Mouse (Mus musculus) MN1 (cell line): ENCODE results near the gene Gramd4.

Experiments used
- DNase-seq: peaks from one replicate; pipeline ENCODE4 v3.0.0-alpha.2; 2016; ENCODE audit warnings: low spot score

Gramd4 gene

GRCm38 (mm10) chr15:86057413-86057812, at the start of gene Gramd4:
Gene Gramd4 (plus strand): TSS chr15:86057695.
- peak; percentile 55 for DNase-seq

- DNase-seq = no peak
Measured at GRCm38 (mm10) chr15:86013130-86013529, 44.4 kb upstream of the Gramd4 start.

DNA sequence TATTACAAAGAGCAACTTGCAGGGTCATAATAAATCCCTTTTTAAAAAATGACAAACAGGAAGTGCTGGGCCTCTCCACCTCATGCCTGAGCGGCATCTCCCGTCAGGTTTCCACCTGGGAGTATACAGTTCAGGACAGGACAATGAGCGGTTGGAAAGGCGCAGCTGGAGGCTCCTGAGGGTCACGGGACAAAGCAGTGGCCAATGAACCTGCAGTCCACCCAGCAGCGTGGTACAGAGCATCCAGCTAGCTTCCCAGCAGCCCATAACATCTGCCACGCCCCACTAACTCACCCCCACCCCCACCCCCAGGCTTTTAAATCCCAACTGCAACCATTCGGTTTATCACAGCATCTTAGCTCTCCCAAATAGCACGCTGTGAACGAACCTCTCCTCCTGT, 43.8 kb upstream of the Gramd4 start:
- no peak for DNase-seq

DNA sequence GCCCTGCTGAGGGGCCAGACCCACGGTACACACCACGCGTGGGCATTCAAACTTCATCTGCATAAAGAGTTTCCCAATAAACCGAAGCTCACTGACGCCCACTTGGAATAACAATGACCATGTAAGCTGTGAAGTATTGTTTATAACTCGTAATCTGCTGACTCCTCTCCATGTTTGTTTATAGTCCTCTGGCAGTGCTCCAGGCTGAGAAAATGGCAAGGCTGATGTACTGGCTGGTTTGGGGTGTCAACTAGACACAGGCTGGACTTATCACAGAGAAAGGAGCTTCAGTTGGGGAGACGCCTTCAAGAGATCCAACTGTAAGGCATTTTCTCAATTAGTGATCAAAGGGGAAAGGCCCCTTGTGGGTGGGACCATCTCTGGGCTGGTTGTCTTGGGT, 42.5 kb upstream of the Gramd4 start:
- DNase-seq = no peak

DNA sequence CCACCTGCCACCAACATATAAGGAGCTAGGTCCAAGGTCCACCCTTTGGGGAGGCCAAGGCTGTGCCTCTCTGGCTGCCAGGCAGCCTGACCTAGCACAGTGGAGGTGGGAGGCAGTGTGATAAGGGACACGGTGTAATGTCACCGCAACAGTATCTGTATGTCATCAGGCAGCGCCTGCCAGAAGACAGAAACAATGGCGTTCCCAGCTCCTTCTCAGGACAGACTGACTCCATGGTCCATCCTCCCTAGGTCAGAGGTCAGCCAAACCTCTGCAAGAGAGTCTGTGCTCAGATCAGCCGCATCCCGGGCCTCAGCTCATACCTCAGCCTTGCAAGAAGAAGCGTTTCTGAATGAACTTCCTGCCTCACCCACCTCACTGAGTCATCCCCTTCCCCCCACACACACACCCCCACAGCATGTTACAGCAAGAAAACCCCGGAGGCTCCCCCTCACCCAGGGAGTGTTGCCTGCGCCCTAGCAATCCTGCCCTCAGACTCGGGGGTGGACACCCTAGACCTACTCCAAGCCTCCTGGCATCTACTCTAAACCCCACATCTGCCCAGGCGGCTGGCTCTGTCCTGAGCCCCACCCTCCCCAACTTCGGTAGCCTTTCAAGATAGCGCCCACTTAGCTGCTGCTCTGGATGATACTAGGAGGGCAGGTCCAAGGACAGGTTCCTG, 41.5 kb upstream of the Gramd4 start:
- no peak for DNase-seq

- no peak for DNase-seq
Measured at GRCm38 (mm10) chr15:86017336-86017735, 40.2 kb upstream of the Gramd4 start.

DNA sequence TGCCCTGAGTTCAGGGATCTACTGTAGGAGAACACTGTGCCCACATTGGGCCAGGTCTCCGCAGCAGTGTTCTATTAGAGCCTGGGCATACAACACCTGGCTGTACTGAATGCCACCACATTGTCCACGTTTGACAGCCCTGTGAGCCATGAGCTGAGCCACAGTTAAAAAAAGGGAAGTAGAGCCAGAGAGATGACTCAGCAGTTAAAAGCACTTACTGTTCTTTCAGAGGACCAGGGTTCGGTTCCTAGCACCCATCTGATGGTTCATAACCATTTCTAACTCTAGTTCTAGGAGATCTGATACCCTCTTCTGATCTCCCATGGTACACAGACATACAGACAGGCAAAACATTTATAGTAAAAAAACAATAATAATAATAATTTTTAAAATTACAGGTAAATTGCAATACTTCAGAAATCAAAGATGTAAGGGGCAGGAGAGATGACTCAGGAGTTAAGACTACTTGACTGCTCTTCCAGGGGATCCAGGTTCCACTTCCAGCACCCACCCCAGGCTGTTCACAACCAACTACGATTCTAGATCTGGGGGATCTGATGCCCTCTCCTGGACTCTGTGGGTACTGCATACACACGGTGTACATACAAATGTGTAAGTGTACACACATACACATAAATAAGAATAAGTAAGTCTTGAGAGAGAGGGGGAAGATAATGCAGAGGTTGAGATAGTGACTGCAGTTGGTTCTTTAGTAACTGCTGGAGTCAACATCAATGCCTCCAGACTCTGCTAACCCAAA, 38.6 kb upstream of the Gramd4 start:
- DNase-seq = no peak

GRCm38 (mm10) chr15:86020008-86020407, 37.5 kb upstream of the Gramd4 start:
- no peak for DNase-seq

DNA sequence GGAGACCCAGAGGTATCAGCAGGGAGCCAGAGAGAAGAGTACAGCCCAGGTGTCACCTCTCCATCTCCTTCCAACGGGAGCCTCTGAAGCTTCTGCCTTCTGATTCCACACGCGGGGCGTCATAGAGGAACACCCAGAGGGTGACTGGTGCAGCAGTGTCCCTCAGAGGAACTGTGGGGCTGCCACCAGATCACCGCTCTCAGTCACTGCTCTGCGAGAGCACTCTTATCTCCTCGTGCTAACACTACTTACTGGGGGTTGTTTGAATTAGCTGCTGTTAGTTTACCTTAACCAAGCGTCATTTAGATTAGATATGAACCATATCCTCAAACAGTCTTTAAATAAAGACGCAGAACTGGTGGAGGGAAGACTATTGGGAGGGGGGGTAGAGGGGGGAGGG, 36.2 kb upstream of the Gramd4 start:
- no peak for DNase-seq

DNA sequence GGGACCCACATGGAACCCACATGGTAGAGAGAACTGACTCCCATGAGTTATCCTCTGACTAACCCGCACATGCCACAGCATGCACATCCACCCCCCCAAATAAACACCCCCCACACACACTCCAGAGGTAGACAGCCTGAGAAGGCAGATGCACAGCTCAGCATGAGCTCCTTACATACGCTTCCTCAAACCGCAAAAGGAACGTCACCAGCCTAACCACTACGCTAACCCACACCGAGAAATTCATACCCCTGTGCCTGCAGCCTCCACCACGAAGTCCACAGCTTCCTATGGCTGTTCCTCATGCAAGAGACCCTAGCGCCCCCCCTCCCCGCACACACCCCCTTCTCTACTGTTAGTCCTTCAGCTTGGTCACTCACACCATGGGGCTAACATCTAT, 35.5 kb upstream of the Gramd4 start:
- DNase-seq = no peak

- no peak for DNase-seq
Measured at GRCm38 (mm10) chr15:86027871-86028270, 29.6 kb upstream of the Gramd4 start.

- DNase-seq = no peak
Measured at GRCm38 (mm10) chr15:86029981-86030380, 27.5 kb upstream of the Gramd4 start.

- no peak for DNase-seq
Measured at GRCm38 (mm10) chr15:86032811-86033190, 24.7 kb upstream of the Gramd4 start.

- no peak for DNase-seq
Measured at GRCm38 (mm10) chr15:86033191-86033841, 24.2 kb upstream of the Gramd4 start, which contains the start of gene Celsr1. Gene Celsr1 (minus strand): TSS chr15:86033777.

- no peak for DNase-seq
Measured at GRCm38 (mm10) chr15:86034021-86034523, 23.4 kb upstream of the Gramd4 start.

GRCm38 (mm10) chr15:86034781-86035360, 22.6 kb upstream of the Gramd4 start:
- no peak for DNase-seq

DNA sequence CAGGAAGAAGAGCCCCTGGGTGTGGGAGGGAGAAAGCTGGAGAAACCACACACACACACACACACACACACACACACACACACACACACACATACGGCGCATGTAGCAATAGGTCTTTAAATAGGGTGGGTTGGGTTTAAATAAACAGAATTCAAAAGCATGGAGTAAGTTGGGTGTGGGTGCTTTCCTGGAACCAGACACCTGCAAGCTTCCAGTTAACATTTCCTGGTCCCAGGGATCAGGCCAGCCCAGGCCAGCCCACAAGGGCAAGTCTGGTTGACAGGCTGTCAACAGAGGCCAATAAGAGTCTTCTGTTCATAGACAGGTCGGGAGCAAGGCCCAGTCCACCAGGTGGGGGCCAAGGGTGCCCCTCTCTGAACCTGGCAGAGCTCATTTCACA, 21.6 kb upstream of the Gramd4 start:
- DNase-seq = no peak

DNA sequence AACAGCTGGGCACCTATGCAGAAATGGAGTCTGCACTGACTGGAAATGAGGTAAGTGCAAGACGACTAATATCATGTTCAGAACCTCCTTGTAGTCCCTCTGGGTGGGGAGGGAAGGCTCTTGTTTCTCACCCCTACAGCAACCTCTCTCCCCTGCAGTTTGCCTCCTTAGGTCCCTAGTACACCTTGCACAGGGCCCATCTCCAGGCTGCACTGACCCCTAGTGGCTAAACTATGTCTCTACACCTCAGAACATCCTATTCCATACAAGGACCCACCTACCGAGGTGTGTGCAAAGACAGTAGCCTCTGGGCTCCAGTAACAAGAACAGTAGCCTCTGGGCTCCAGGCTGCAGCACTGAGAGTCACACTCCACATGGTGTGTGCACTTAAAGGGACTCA, 18.7 kb upstream of the Gramd4 start:
- peak; percentile 92 for DNase-seq

DNA sequence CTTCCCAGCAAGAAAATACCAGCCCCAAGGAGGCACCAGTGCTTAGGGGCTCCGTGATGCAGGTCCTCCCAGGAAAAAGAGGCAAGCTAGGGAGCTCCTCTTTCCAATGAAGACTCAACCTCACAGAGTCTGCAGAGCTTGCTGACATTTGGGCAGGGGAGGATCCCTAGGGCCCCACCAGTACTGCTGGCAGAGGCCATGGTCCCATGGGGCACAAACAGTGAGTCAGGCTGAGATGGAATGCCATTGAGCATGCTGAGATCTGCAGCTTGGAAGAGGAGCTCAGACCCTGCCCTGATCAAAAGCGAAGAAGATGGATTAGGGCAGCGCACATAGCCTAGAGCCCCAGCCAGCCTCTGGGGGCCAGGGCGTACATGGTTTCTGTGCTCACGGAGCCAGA, 16.1 kb upstream of the Gramd4 start:
- peak; percentile 59 for DNase-seq

GRCm38 (mm10) chr15:86042364-86042763, 15.1 kb upstream of the Gramd4 start:
- DNase-seq = no peak

GRCm38 (mm10) chr15:86049510-86049909, 8.0 kb upstream of the Gramd4 start:
- no peak for DNase-seq

GRCm38 (mm10) chr15:86050170-86050743, 7.2 kb upstream of the Gramd4 start:
- DNase-seq = no peak
